In genomic region chr10:24641416-24642140, GRCm38 (mm10) we compare ENCODE assay signal across 17 mouse cellular contexts. TPM values are rescaled to one million over a fixed set of nuclear protein-coding genes. Genes with fewer than 3 reads are reported as not detected.
DNase-seq lines count a peak whose midpoint lies in the region; ATAC-seq and TF ChIP-seq lines count a peak whose summit lies in the region.
"Had no signal": no experiment of that assay in that cellular context is flagged by ENCODE, and none has a peak within 500 bp of the region (broad histone marks: within the 10 kb centered on the region; RNA-seq: fewer than 3 reads in every experiment).

No protein-coding gene starts in this region.

- in situ Hi-C loops in CH12.LX (cut with MboI; ENCODE audit: low pct_ligation_motif_present, low pct_unique_long_range_greater_than_20kb, low sequenced_read_pairs), result loop anchor here (25.0 kb wide), 1 partner anchor 196 kb away; the partner anchor contains the start of gene Enpp3

- no peak overlapping the region for H3K4me3 ChIP-seq in liver, embryonic 16.5 days (ENCODE audit: low read depth, low read length)
- no peak overlapping the region for H3K4me3 ChIP-seq in liver, embryonic 12.5 days
- no peak overlapping the region for H3K4me3 ChIP-seq in CH12.LX (replicated peaks in 1 of 3; ENCODE audit: low read depth in 2 of 3, low read length in 2 of 3, poor library complexity in 1 of 3)
- H3K4me3 ChIP-seq: forebrain, embryonic 13.5 days; hindbrain, embryonic 13.5 days had no signal

- no peak for TF ChIP-seq CTCF in CH12.LX (conservative IDR thresholded peaks at IDR 0.05 in 1 of 2, IDR thresholded peaks at IDR 0.05 in 1 of 2; ENCODE audit: low read depth in 2 of 2, low read length in 2 of 2)

- no peaks in the 10 kb centered on the region for H3K79me2 ChIP-seq in CH12.LX (replicated peaks; ENCODE audit: control insufficient read depth, extremely low read depth, insufficient read depth, poor library complexity, severe bottlenecking)

- TF ChIP-seq RAD21 in CH12.LX (IDR thresholded peaks at IDR 0.05; ENCODE audit: low read depth, low read length), result no peak

- DNase-seq in CH12.LX (ENCODE audit: extremely low read depth), result no peak
- peak; percentile 64 for DNase-seq in induced T-regulatory cell, adult 2 months (ENCODE audit: low read depth)
- peak; percentile 42 for DNase-seq in thymus, postnatal 14 days
- DNase-seq in urinary bladder, postnatal 14 days (ENCODE audit: low spot score), result no peak
- DNase-seq in layer of hippocampus, adult 11-12 months (ENCODE audit: low spot score), result no peak
- DNase-seq in layer of hippocampus, adult 18-20 months (ENCODE audit: low spot score in 2 of 2), result no peak
- DNase-seq: cerebellum, adult 18-20 months; kidney, adult 11 months; layer of hippocampus, adult 9-11 months; lung, postnatal 14 days; midbrain, embryonic 14.5 days had no signal

- 0 out of 2 replicates have a peak, but pooled peaks have one; percentile 23 for TF ChIP-seq POLR2A in CH12.LX (IDR thresholded peaks at IDR 0.05; ENCODE audit: low read depth, low read length)

- H3K9ac ChIP-seq in liver, embryonic 16.5 days (ENCODE audit: low read depth, low read length), result no peak overlapping the region
- no peak overlapping the region for H3K9ac ChIP-seq in liver, embryonic 12.5 days
- no peak overlapping the region for H3K9ac ChIP-seq in CH12.LX (ENCODE audit: insufficient read depth, low read depth)
- H3K9ac ChIP-seq: forebrain, embryonic 13.5 days; hindbrain, embryonic 13.5 days; liver, embryonic 14.5 days had no signal

- no peaks in the 10 kb centered on the region for H3K9me3 ChIP-seq in liver, embryonic 16.5 days (replicated peaks; ENCODE audit: control insufficient read depth, low read length)
- H3K9me3 ChIP-seq in liver, embryonic 12.5 days (replicated peaks), result no peaks in the 10 kb centered on the region
- H3K9me3 ChIP-seq in CH12.LX (replicated peaks; ENCODE audit: low read length), result no peaks in the 10 kb centered on the region
- H3K9me3 ChIP-seq: forebrain, embryonic 13.5 days; hindbrain, embryonic 13.5 days had no signal

- TF ChIP-seq EP300 in CH12.LX (IDR thresholded peaks at IDR 0.05; ENCODE audit: low read length), result 0 out of 2 replicates have a peak, but pooled peaks have one; percentile 29

- H3K4me2 ChIP-seq in liver, embryonic 16.5 days (ENCODE audit: low read depth, low read length), result no peak overlapping the region
- H3K4me2 ChIP-seq in liver, embryonic 12.5 days, result no peak overlapping the region
- no peak overlapping the region for H3K4me2 ChIP-seq in CH12.LX (ENCODE audit: insufficient read depth, low read depth, poor library complexity, severe bottlenecking)
- H3K4me2 ChIP-seq: forebrain, embryonic 13.5 days; hindbrain, embryonic 13.5 days had no signal

- dilution Hi-C loops in CH12.LX (cut with MboI; ENCODE audit: extremely low pct_ligation_motif_present, extremely low pct_unique_long_range_greater_than_20kb, low sequenced_read_pairs), result no loop called here

- WGBS in liver, embryonic 16.5 days (ENCODE audit: insufficient replicate concordance), result 35% methylated on average over 14 of the region's 14 CpGs
- WGBS in liver, embryonic 12.5 days (ENCODE audit: insufficient replicate concordance), result 49% methylated on average over 14 of the region's 14 CpGs

- no peaks in the 10 kb centered on the region for H3K27me3 ChIP-seq in liver, embryonic 16.5 days (ENCODE audit: control insufficient read depth, insufficient read depth, low read depth, low read length)
- no peaks in the 10 kb centered on the region for H3K27me3 ChIP-seq in liver, embryonic 12.5 days (replicated peaks)
- no peaks in the 10 kb centered on the region for H3K27me3 ChIP-seq in CH12.LX (replicated peaks)
- H3K27me3 ChIP-seq: forebrain, embryonic 13.5 days; hindbrain, embryonic 13.5 days had no signal

- H3K4me1 ChIP-seq in liver, embryonic 16.5 days (ENCODE audit: control insufficient read depth, low read depth, low read length), result peaks cover 3% of the 10 kb centered on the region
- H3K4me1 ChIP-seq in liver, embryonic 12.5 days, result peaks cover 18% of the 10 kb centered on the region; the same call in 1 of the 2 replicates
- peaks cover 12 to 34% of the 10 kb centered on the region in 2 experiments for H3K4me1 ChIP-seq in CH12.LX (ENCODE audit: control insufficient read depth in 1 of 2, insufficient read depth in 2 of 2)
- H3K4me1 ChIP-seq: forebrain, embryonic 13.5 days had no signal

- H3K27ac ChIP-seq in liver, embryonic 16.5 days (ENCODE audit: low read length), result no peak overlapping the region
- H3K27ac ChIP-seq in liver, embryonic 12.5 days, result no peak overlapping the region
- no peak overlapping the region for H3K27ac ChIP-seq in CH12.LX (ENCODE audit: insufficient read depth, low read depth)
- H3K27ac ChIP-seq: forebrain, embryonic 13.5 days; hindbrain, embryonic 13.5 days; liver, embryonic 14.5 days; stomach, postnatal 0 days had no signal

- ATAC-seq in liver, embryonic 16.5 days (ENCODE audit: low read depth), result peak; percentile 37; the same call in 1 of the 2 replicates
- ATAC-seq in liver, embryonic 12.5 days, result no peak
- ATAC-seq: forebrain, embryonic 13.5 days had no signal

- no peaks in the 10 kb centered on the region for H3K36me3 ChIP-seq in liver, embryonic 16.5 days (ENCODE audit: control insufficient read depth, insufficient read depth)
- H3K36me3 ChIP-seq in liver, embryonic 12.5 days, result no peaks in the 10 kb centered on the region
- no peaks in the 10 kb centered on the region for H3K36me3 ChIP-seq in CH12.LX (replicated peaks in 1 of 2; ENCODE audit: control insufficient read depth in 1 of 2, insufficient read depth in 1 of 2, low read length in 1 of 2)
- H3K36me3 ChIP-seq: hindbrain, embryonic 13.5 days had no signal

TF ChIP-seq in CH12.LX, 34 proteins besides CTCF, POLR2A, EP300 and RAD21:
- no peak for TF ChIP-seq GABPA (IDR thresholded peaks at IDR 0.05; ENCODE audit: insufficient replicate concordance, low read depth, low read length)
- TF ChIP-seq BHLHE40 (IDR thresholded peaks at IDR 0.05; ENCODE audit: low read depth, low read length), result no peak
- TF ChIP-seq MXI1 (IDR thresholded peaks at IDR 0.05; ENCODE audit: low read depth, low read length), result 0 out of 2 replicates have a peak, but pooled peaks have one; percentile 24
- TF ChIP-seq MAFK (IDR thresholded peaks at IDR 0.05; ENCODE audit: insufficient replicate concordance, low read length), result peak; percentile 68
- TF ChIP-seq CHD1 (IDR thresholded peaks at IDR 0.05; ENCODE audit: low read depth, low read length), result no peak

RNA-seq across cellular contexts. Expression of gene Ccn2, which starts 46.3 kb away (rescaled TPM):
- 0.70 and 0.92 TPM in 2 replicates for polyA plus RNA-seq in liver, embryonic 16.5 days (2015; fragmentation: Nextera tagmentation; extraction: Ambion mirVana)
- 1.4 and 2.3 TPM in 2 replicates for polyA plus RNA-seq in liver, embryonic 12.5 days (2016; fragmentation: Nextera tagmentation; extraction: Ambion mirVana)
- total RNA-seq in CH12.LX (2012; rRNA removed) (not detected in 2 replicates), CH12.LX (2014; rRNA removed) (not detected in 2 replicates)
- not detected in 2 replicates for polyA plus RNA-seq in CH12.LX (2012; ENCODE audit: insufficient read length, low read depth)
- total RNA-seq in layer of hippocampus, adult 18-20 months (2021), result 1 to 10 TPM; 7.8 to 9.8 TPM

Comparison
In these comparisons a context has a peak if more than half of its experiments do, and no peak if none do; other contexts are left out.
1. DNase-seq: peak in induced T-regulatory cell, adult 2 months (single experiment) and thymus, postnatal 14 days (single experiment); none in CH12.LX (single experiment), urinary bladder, postnatal 14 days (single experiment), layer of hippocampus, adult 11-12 months (single experiment) and layer of hippocampus, adult 18-20 months (0 of 2).